Mouse (Mus musculus) adrenal gland, postnatal 25 days (tissue): ENCODE measurements around the gene Col4a6. TPM values are rescaled to one million over a fixed set of nuclear protein-coding genes. Genes with fewer than 3 reads are reported as not detected.

Experiments
- DNase-seq: peaks from one replicate; pipeline ENCODE4 v3.0.0; 2021; ENCODE audit warnings: mixed read lengths
- long read RNA-seq: library from polyadenylated mRNA; stranded (forward); transcript quantifications from one replicate; pipeline ENCODE4 v2.0.0, GENCODE M21; 2021
- total RNA-seq: library from RNA; stranded (reverse); gene quantifications from 2 replicates; pipeline ENCODE4 v1.2.3, GENCODE M21; 2021

The Col4a6 gene
- 4.2 and 6.4 TPM in 2 replicates for total RNA-seq
- long read RNA-seq, result 0 reads

GRCm38 (mm10) chrX:141473470-141474302 is at the start of gene Col4a6:
Col4a6 (minus strand) TSS chrX:141474076.
- peak; percentile 3 for DNase-seq

GRCm38 (mm10) chrX:141503125-141503524 is 29.2 kb upstream of the Col4a6 start:
- no peak for DNase-seq

DNA sequence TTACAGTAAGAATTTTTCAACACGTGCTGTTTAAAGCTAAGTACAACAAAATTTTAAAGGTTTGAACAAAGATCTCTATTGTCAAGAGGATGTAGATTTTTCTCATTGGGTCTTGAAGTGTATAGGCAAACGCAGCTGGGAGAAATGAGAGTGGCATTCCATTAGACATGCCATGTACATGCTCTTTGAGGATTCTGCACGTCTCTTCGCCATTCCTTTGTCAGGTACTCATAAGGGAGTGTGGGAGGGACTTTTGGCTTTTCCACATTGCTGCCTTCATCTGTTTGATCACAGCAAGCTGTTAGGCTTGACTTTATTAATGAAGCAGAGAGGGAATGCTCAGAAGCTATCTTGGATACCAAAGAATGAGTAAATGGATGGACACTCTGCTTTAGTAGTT is 20.7 kb upstream of the Col4a6 start:
- no peak for DNase-seq

GRCm38 (mm10) chrX:141475566-141476327 is 1.9 kb upstream of the Col4a6 start:
- peak; percentile 4 for DNase-seq

- DNase-seq, result peak; percentile 65
Observed at GRCm38 (mm10) chrX:141475110-141475509, 1.2 kb upstream of the Col4a6 start, which contains the start of gene Col4a5. Col4a5 (plus strand) TSS chrX:141475385.

- no peak for DNase-seq
Observed at GRCm38 (mm10) chrX:141447936-141448335, 25.9 kb downstream of the Col4a6 start.

- DNase-seq, result peak; percentile 0
Observed at GRCm38 (mm10) chrX:141439423-141439822, 34.5 kb downstream of the Col4a6 start.

DNA sequence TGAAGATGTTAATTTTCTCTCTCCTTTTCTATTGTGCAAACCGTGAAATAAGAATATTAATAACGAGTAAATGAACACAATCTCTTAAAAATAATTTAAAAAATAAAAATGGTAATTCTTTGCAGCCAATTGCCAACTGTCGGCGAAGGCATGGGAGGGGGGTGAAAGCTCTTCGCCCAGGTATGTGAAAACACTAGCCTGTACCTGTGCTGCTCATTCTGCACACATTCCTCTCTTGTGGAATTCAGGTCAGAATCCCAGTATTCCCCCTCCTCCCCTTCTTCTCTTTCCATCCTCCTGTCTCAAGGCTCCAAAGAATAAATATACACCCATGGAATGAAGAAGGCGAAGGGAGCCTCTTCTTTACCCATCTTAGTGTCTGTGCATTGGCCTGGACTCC is 37.1 kb downstream of the Col4a6 start:
- no peak for DNase-seq

DNA sequence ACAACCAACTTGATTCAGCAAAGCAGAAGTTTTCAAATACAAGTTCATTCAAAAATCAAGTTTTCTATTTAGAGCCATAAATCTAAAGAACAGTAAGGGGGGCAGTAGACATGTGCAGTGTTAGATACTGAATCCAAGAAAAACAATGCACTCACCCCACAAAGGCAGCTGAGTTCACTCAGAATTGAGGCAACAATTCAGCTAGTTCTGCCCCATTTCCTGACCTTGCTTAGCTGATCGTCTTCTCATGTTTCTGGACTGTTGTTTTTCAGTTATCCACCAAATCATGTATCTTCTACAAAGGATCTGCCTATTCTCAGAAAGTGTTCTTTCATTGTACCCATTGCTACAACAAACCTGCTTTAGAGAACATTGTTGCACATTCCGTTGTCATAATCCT is 58.6 kb downstream of the Col4a6 start:
- DNase-seq, result no peak

- no peak for DNase-seq
Observed at GRCm38 (mm10) chrX:141396243-141396642, 77.6 kb downstream of the Col4a6 start.

GRCm38 (mm10) chrX:141385399-141386105 is 88.3 kb downstream of the Col4a6 start:
- no peak for DNase-seq

GRCm38 (mm10) chrX:141384632-141385031 is 89.2 kb downstream of the Col4a6 start:
- no peak for DNase-seq

DNA sequence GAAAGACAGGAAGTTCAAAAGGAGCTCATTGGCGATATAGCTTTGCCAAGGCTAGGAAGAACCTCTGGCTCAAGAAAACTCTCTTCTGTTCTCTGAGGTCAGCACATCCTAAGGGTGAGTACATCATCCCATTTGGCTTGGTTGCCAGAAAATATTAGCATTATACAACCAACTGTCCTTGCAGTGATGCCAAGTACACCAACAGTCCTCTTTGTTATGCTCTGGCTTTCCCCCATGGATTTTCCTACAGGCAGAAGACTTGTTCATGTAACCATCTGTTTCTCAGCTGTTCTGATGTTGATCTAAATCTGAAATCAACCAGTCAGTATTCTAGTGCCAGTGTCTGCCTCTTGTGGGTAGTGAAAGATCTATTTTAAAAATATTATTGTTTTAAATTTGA is 103.6 kb downstream of the Col4a6 start:
- DNase-seq, result no peak

- peak; percentile 15 for DNase-seq
Observed at GRCm38 (mm10) chrX:141363331-141363730, 110.5 kb downstream of the Col4a6 start.

GRCm38 (mm10) chrX:141341417-141341816 is 132.5 kb downstream of the Col4a6 start:
- no peak for DNase-seq

DNA sequence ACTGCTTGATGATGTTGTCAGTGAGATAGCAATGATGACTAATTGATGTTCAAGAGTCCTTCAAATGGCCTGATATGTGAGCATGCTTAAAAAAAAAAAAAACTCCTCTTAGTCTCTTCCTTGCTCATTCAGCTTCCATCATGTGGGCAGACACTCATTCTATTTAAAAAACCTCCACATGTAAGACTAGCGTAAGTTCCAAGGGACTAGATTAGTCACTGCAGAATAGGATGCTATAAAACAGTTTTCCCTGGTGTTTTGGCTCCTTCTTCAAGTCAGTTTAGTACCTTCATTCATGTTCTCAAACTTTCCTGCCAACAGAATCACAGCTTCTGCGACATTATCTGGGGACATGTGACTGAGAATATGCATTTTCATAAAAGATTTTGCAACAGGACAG is 145.8 kb downstream of the Col4a6 start:
- no peak for DNase-seq

- no peak for DNase-seq
Observed at GRCm38 (mm10) chrX:141324201-141324600, 149.7 kb downstream of the Col4a6 start.

DNA sequence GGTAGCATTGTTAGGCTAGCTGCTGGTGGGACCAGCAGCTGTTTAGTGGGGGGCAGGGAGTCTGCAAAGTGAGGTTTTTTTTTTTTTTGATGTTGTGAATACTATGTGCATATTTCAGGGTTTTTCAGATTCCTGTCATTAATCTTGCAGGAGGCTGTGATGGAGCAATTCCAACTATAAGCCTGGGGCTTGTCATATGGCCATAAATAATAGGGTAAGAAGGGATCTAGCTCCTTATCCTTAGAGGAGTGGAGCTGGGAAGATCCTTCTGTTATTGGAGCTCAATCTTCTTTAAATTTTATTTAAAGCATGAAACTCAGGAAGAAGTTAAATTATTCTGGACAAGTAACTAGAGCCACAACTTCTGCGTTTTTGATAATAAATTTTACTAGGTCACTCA is 157.7 kb downstream of the Col4a6 start:
- no peak for DNase-seq

- DNase-seq, result no peak
Observed at GRCm38 (mm10) chrX:141315795-141316194, 158.1 kb downstream of the Col4a6 start.

DNA sequence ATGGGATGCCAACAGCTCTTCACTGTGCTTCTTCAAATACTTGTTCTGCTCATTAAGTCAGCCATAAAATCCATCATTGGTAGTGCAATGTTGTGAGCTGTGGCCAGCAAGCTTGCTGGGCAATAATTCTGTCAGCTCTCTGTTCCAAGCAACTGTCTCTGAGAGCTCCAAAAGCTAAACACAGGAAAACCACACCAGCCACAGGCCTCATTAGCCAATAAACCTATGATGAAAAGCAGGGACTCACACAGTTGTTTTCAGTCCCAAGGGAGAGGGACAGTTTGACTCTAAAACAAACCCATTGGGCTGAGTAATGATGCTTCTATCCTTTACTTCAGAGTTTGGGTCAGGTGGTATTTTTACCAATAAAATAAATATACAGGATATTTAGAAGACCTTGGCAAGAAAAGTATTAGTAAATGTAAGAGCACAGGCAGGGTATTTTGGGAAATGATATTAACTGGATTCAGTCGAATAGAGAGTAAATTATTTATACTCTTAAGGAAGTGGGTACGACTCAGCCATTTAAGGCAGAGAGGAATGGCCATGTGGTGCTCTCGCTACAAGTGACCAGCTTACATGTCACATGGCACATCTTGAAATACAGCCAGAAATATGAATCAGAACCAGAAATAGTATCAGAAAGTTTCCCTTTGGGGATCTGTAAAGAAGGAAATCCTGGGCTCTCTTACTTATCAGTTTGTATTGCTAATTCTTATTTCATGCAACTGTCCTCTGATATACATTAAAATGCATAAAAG is 181.0 kb downstream of the Col4a6 start:
- DNase-seq, result no peak

DNA sequence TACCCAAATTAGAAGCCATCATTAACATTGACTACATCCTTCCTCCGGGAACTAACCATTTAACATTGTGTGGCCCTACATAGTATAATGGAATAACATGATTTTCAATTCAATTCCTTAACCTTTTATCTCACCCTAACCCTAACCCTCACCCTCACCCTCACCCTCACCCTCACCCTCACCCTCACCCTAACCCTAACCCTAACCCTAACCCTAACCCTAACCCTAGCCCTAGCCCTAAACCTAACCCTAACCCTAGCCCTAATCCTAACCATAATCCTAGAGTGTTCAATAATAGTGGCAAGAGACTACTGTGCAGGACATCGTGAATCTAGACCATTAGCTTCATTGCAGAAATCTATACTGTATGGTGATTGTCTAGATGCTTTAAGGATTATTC is 197.5 kb downstream of the Col4a6 start:
- DNase-seq, result no peak

GRCm38 (mm10) chrX:141265986-141266385 is 207.9 kb downstream of the Col4a6 start:
- no peak for DNase-seq
